Mouse (Mus musculus): ENCODE data around the gene 1700001P01Rik. TPM values are rescaled to one million over a fixed set of nuclear protein-coding genes. Genes with fewer than 3 reads are reported as not detected.

1700001P01Rik gene
- polyA plus RNA-seq, 1 experiment = not detected

- Histone ChIP-seq H3K27me3 (ENCODE audit: control insufficient read depth, insufficient read depth, low read length) (no peaks in the 10 kb centered on the region), H3K4me1 (ENCODE audit: control insufficient read depth, insufficient read depth, insufficient read length, low read length) (0 out of 2 replicates have a peak, but pooled peaks cover 3% of the 10 kb centered on the region), H3K27ac (ENCODE audit: insufficient read depth, low read depth, low read length) (no peak overlapping the region), H3K36me3 (ENCODE audit: control insufficient read depth, insufficient read depth, low read length) (peaks cover 23% of the 10 kb centered on the region), H3K4me3 (ENCODE audit: low read depth, low read length) (no peak overlapping the region)
- WGBS = 80% methylated on average over 7 of the region's 7 CpGs
- TF ChIP-seq CTCF (IDR thresholded peaks at IDR 0.05; ENCODE audit: extremely low read depth, insufficient read length, insufficient replicate concordance, low read depth, low read length) (no peak), POLR2A (IDR thresholded peaks at IDR 0.05; ENCODE audit: low read depth, low read length) (no peak)
Observed at GRCm38 (mm10) chr11:97728311-97728710, 47.4 kb downstream of the 1700001P01Rik start.

GRCm38 (mm10) chr11:97723709-97724108, 52.0 kb downstream of the 1700001P01Rik start:
- Histone ChIP-seq H3K4me1 (ENCODE audit: control insufficient read depth, insufficient read depth, insufficient read length, low read length) (peaks cover 2% of the 10 kb centered on the region; the same call in 1 of the 2 replicates), H3K27me3 (ENCODE audit: control insufficient read depth, insufficient read depth, low read length) (no peaks in the 10 kb centered on the region), H3K36me3 (ENCODE audit: control insufficient read depth, insufficient read depth, low read length) (peaks cover 35% of the 10 kb centered on the region), H3K27ac (ENCODE audit: insufficient read depth, low read depth, low read length) (no peak overlapping the region), H3K4me3 (ENCODE audit: low read depth, low read length) (no peak overlapping the region)
- 66% methylated on average over 7 of the region's 7 CpGs for WGBS
- TF ChIP-seq POLR2A (IDR thresholded peaks at IDR 0.05; ENCODE audit: low read depth, low read length) (no peak), CTCF (IDR thresholded peaks at IDR 0.05; ENCODE audit: extremely low read depth, insufficient read length, insufficient replicate concordance, low read depth, low read length) (no peak)

Other genes with a start within 250 kb of the 1700001P01Rik start
- 0.43 and 0.53 TPM in 2 replicates for gene Srcin1, start 199.7 kb downstream of the 1700001P01Rik start, polyA plus RNA-seq (2012; rRNA removed)
- gene Epop, start 146.2 kb downstream of the 1700001P01Rik start, polyA plus RNA-seq (2012; rRNA removed) = 2.1 and 3.8 TPM in 2 replicates
- 18.4 and 38.6 TPM in 2 replicates for gene Mllt6, start 112.5 kb downstream of the 1700001P01Rik start, polyA plus RNA-seq (2012; rRNA removed)
- 112 and 249 TPM in 2 replicates for gene Cisd3, start 90.1 kb downstream of the 1700001P01Rik start, polyA plus RNA-seq (2012; rRNA removed)
- gene Pcgf2, start 75.4 kb downstream of the 1700001P01Rik start, polyA plus RNA-seq (2012; rRNA removed) = 25.9 and 77.9 TPM in 2 replicates
- 164 and 330 TPM in 2 replicates for gene Psmb3, start 72.5 kb downstream of the 1700001P01Rik start, polyA plus RNA-seq (2012; rRNA removed)
- gene Pip4k2b, start 31.2 kb downstream of the 1700001P01Rik start, polyA plus RNA-seq (2012; rRNA removed) = 2.0 and 3.4 TPM in 2 replicates
- 1.7 and 3.7 TPM in 2 replicates for gene Cwc25, start 9.4 kb downstream of the 1700001P01Rik start, polyA plus RNA-seq (2012; rRNA removed)
- gene Rpl23, start 6.5 kb upstream of the 1700001P01Rik start, polyA plus RNA-seq (2012; rRNA removed) = 10.2 and 22.0 TPM in 2 replicates
- 165 and 397 TPM in 2 replicates for gene Lasp1, start 23.1 kb upstream of the 1700001P01Rik start, polyA plus RNA-seq (2012; rRNA removed)
- 0.43 and 0.44 TPM in 2 replicates for gene B230217C12Rik, start 64.9 kb upstream of the 1700001P01Rik start, polyA plus RNA-seq (2012; rRNA removed)
- not detected in 2 replicates for gene Fbxo47, start 108.2 kb upstream of the 1700001P01Rik start, polyA plus RNA-seq (2012; rRNA removed)
- gene Plxdc1, start 210.5 kb upstream of the 1700001P01Rik start, polyA plus RNA-seq (2012; rRNA removed) = 1.1 and 1.6 TPM in 2 replicates
- gene Arl5c, start 220.3 kb upstream of the 1700001P01Rik start, polyA plus RNA-seq (2012; rRNA removed) = 0.55 and 1.1 TPM in 2 replicates
- gene Cacnb1, start 247.1 kb upstream of the 1700001P01Rik start, polyA plus RNA-seq (2012; rRNA removed) = 3.2 and 5.7 TPM in 2 replicates

Measured in small intestine, adult 2 months (tissue).